Mouse (Mus musculus) left cerebral cortex, adult 11 months (tissue): Measurements from ENCODE around the gene Arrdc5.

ENCODE experiments used
- DNase-seq: peaks from one replicate; pipeline ENCODE4 v3.0.0; 2022; ENCODE audit warnings: low spot score

Gene Arrdc5

GRCm38 (mm10) chr17:56255429-56255828, 44.7 kb downstream of the Arrdc5 start:
- peak; percentile 73 for DNase-seq

- DNase-seq = no peak
Observed at GRCm38 (mm10) chr17:56254695-56255094, 45.4 kb downstream of the Arrdc5 start.

- DNase-seq = no peak
Observed at GRCm38 (mm10) chr17:56251136-56251829, 48.8 kb downstream of the Arrdc5 start.

- no peak for DNase-seq
Observed at GRCm38 (mm10) chr17:56245608-56246007, 54.5 kb downstream of the Arrdc5 start.
